Mouse (Mus musculus) heart, adult 11 months (tissue): ENCODE data around the gene Gm8159.
A peak's percentile ranks its signal among the peaks of the same experiment; 100 is the strongest.
"Not testable (repeated sequence)": the region's sequence is repeated elsewhere in the genome, so short reads cannot be mapped to it uniquely, and the experiment has no call there.

Experiments
- DNase-seq: peaks from one replicate; pipeline ENCODE4 v3.0.0; 2022

Gm8159 gene

DNA sequence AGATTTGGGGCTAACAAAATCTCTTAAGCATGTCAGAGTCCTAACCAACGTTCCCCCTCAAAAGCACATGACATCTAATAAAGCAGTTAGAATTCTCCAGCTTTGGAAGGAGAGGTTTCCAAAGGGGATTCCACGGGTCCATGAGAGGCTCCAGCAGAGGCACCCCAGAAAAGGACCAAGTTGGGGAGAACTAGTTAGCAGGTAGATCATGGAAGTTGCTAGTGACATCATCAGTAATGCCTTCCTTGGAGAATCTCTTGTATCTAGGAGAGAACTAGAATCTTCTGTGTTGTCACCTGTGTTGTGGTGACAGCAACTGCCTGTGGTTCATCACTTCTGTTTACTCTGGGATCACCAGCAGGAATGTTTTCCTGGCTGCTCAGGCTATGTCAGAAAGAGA is at the start of gene Gm8159:
Gene Gm8159 (plus strand): TSS at position 301 of the 400 bp plus-strand sequence.
- not testable (repeated sequence) for DNase-seq

DNA sequence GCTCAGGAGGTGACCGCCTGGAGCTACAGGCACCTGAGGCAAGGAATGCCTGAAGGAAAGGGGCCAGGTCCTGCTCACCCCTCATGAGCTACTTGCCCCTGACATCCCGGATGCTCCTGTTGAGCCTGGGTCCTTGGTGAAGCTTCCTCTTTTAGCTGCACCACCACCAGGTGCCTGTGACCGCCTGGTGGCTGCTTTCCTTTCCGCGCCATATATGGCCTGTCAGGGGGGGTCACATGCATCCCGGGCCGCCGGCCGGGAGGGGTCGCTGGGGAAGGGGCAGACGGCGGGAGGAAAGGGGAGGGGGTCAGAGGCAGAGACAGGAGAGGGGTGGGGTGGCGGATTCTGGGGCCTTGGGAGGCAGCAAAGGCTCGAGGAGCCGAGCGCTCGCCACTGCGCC is 17.2 kb downstream of the Gm8159 start:
- peak; percentile 70 for DNase-seq

DNA sequence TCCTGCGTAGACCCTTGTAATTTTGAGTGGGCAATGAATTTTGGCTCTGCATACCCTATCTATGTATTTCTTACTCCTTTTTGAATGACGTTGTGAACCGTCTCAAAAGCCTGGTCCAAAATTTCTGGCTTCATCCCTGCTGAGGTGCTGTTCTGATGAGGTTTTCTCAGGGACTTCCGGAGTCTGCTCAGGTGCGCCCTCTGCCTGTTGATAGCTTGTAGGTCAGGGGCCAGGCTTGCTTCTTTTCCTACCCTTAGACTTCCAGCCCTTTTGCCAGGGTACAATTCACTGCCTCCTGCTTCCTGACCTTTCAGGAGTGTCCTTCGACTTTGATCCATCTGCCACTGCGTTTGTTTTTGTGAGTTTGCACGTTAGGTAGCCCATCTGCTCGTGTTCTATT is 18.2 kb downstream of the Gm8159 start:
- DNase-seq = peak; percentile 51

DNA sequence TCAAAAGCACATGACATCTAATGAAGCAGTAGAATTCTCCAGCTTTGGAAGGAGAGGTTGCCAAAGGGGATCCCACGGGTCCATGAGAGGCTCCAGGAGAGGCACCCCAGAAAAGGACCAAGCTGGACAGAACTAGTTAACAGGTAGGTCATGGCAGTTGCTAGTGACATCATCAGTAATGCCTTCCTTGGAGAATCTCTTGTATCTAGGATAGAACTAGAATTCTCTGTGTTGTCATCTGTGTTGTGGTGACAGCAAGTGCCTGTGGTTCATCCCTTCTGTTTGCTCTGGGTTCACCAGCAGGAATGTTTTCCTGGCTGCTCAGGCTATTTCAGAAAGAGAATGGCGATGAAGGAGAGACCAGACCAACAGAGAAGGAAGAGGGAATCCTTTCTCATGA is 31.7 kb downstream of the Gm8159 start, which contains the start of gene Gm3239:
Gene Gm3239 (plus strand): TSS at position 301 of the 400 bp plus-strand sequence.
- not testable (repeated sequence) for DNase-seq
